Mouse (Mus musculus) embryonic facial prominence, embryonic 14.5 days (tissue): ENCODE measurements around the gene Dock1. TPM values are rescaled to one million over a fixed set of nuclear protein-coding genes. Genes with fewer than 3 reads are reported as not detected.

Experiments
- ATAC-seq: fragments of 200-750 bp; cut with Nextera tagmentation; 2 replicates; pipeline ENCODE4 v1.8.0; 2017; ENCODE audit warnings: low read depth, moderate number of reproducible peaks, moderate TSS enrichment
- DNase-seq: peaks from one replicate; pipeline ENCODE4 v3.0.0-alpha.2; 2015; ENCODE audit warnings: low spot score
- H3K27ac ChIP-seq: fragments of 300-500 bp; sonication (generic); replicated peaks from 2 replicates; pipeline ENCODE4 v1.5.1; 2014; ENCODE audit warnings: low read depth, mild to moderate bottlenecking, low read length, moderate library complexity
- H3K27me3 ChIP-seq: fragments of 300-500 bp; sonication (generic); replicated peaks from 2 replicates; pipeline ENCODE4 v1.6.1; 2014; ENCODE audit warnings: low read length; ENCODE audit not compliant: control insufficient read depth, insufficient read depth
- H3K36me3 ChIP-seq: fragments of 300-500 bp; sonication (generic); 2 replicates; pipeline ENCODE4 v1.6.1; 2014; ENCODE audit warnings: low read length, mixed read lengths; ENCODE audit not compliant: control insufficient read depth, insufficient read depth
- H3K4me1 ChIP-seq: fragments of 300-500 bp; sonication (generic); 2 replicates; pipeline ENCODE4 v1.6.1; 2014; ENCODE audit warnings: antibody characterized with exemption, low read length; ENCODE audit not compliant: control insufficient read depth, insufficient read depth
- H3K4me2 ChIP-seq: fragments of 300-500 bp; sonication (generic); 2 replicates; pipeline ENCODE4 v1.6.1; 2014; ENCODE audit warnings: low read depth, mild to moderate bottlenecking, low read length, moderate library complexity, mixed read lengths
- H3K4me3 ChIP-seq: fragments of 300-500 bp; sonication (generic); 2 replicates; pipeline ENCODE4 v1.5.1; 2014; ENCODE audit warnings: low read depth, mild to moderate bottlenecking, low read length
- H3K9ac ChIP-seq: fragments of 300-500 bp; sonication (generic); 2 replicates; pipeline ENCODE4 v1.6.1; 2014; ENCODE audit warnings: low read depth, mild to moderate bottlenecking, low read length, moderate library complexity, mixed read lengths
- H3K9me3 ChIP-seq: fragments of 300-500 bp; sonication (generic); 2 replicates; pipeline ENCODE4 v1.6.1; 2016; ENCODE audit warnings: low read length; ENCODE audit not compliant: control insufficient read depth
- WGBS: fragments of 180-500 bp; shearing (Covaris S2); extraction: QIAGEN DNeasy Blood & Tissue Kit; methylation state at CpG from one replicate; pipeline ENCODE4 v1.1.7; 2014; 5-methylcytosine and 5-hydroxymethylcytosine counted together
- polyA plus RNA-seq: library from polyadenylated mRNA; unstranded; fragments of >200 nt; fragmentation: Nextera tagmentation; extraction: Ambion mirVana; gene quantifications from 2 replicates; pipeline ENCODE4 v1.2.1, GENCODE M21; 2014

The Dock1 gene
- polyA plus RNA-seq, 1 experiment from 2014 or later, result 35.6 TPM

DNA sequence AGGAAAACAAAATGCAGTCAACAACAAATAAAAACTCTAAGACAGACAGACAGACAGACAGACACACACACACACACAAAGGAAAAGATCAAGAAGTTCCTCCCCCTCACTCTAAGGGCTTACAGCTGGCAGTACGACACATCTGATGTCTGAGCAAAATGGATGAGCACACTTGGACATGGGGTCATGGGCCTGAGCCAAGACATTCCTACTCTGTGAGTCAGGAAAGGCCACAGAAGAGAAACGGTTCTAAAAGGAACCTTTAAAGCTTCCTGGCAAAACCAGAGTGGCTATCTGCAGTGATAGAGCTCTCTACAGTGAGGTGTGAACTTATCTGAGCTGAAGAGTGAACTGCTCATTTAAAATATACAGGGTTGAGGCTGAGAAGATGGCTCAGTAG, 542.1 kb downstream of the Dock1 start:
- WGBS, result 50% methylated on average over 2 of the region's 2 CpGs
- DNase-seq (peak; percentile 40), ATAC-seq (no peak)

GRCm38 (mm10) chr7:135221475-135221874, 551.0 kb downstream of the Dock1 start:
- Histone ChIP-seq H3K27ac (no peak overlapping the region), H3K4me2 (no peak overlapping the region), H3K27me3 (no peaks in the 10 kb centered on the region), H3K9me3 (no peaks in the 10 kb centered on the region), H3K4me3 (no peak overlapping the region), H3K36me3 (no peaks in the 10 kb centered on the region), H3K9ac (no peak overlapping the region), H3K4me1 (no peaks in the 10 kb centered on the region)
- no peak for ATAC-seq
- WGBS, result 78% methylated on average over 2 of the region's 2 CpGs
- DNase-seq, result no peak

More for the DNA sequence above, 542.1 kb downstream of the Dock1 start:
- no peaks in the 10 kb centered on the region for H3K9me3 ChIP-seq
- no peak overlapping the region for H3K4me3 ChIP-seq
- H3K4me2 ChIP-seq, result no peak overlapping the region
- no peak overlapping the region for H3K27ac ChIP-seq
- no peaks in the 10 kb centered on the region for H3K36me3 ChIP-seq
- H3K4me1 ChIP-seq, result no peaks in the 10 kb centered on the region
- H3K9ac ChIP-seq, result no peak overlapping the region
- H3K27me3 ChIP-seq, result no peaks in the 10 kb centered on the region
